Comparison of ENCODE assay signal across 20 mouse cellular contexts in genomic region chr10:43275446-43275845, GRCm38 (mm10).
"Had no signal": no experiment of that assay in that cellular context is flagged by ENCODE, and none has a peak within 500 bp of the region (broad histone marks: within the 10 kb centered on the region; RNA-seq: fewer than 3 reads in every experiment).

No protein-coding gene starts in this region.

- H3K4me2 ChIP-seq: limb, embryonic 12.5 days; limb, embryonic 15.5 days; liver, embryonic 11.5 days; lung, embryonic 14.5 days; neural tube, embryonic 13.5 days; stomach, embryonic 15.5 days had no signal

- H3K4me3 ChIP-seq: limb, embryonic 12.5 days; limb, embryonic 15.5 days; myocyte; neural tube, embryonic 13.5 days; stomach, embryonic 15.5 days had no signal

- DNase-seq: kidney, adult 2 months; kidney, postnatal 25 days; left cerebral cortex, postnatal 4 days; liver, postnatal 0 days; lung, embryonic 14.5 days; midbrain, embryonic 14.5 days; retina, postnatal 1 day; right cerebral cortex, postnatal 25 days; spleen, adult 18-20 months; thymus, postnatal 25 days had no signal

- H3K27me3 ChIP-seq: limb, embryonic 12.5 days; limb, embryonic 15.5 days; stomach, embryonic 15.5 days had no signal

- H3K27ac ChIP-seq: kidney, postnatal 0 days; limb, embryonic 12.5 days; limb, embryonic 15.5 days; liver, embryonic 14.5 days; macrophage; neural tube, embryonic 13.5 days; stomach, embryonic 15.5 days had no signal

- H3K9ac ChIP-seq: limb, embryonic 12.5 days; limb, embryonic 15.5 days; liver, embryonic 14.5 days; liver, postnatal 0 days; lung, embryonic 14.5 days; neural tube, embryonic 13.5 days; stomach, embryonic 15.5 days had no signal

- ATAC-seq: liver, postnatal 0 days; lung, postnatal 0 days had no signal

- H3K36me3 ChIP-seq: limb, embryonic 12.5 days; limb, embryonic 15.5 days; neural tube, embryonic 13.5 days; stomach, embryonic 15.5 days had no signal

- H3K9me3 ChIP-seq: limb, embryonic 12.5 days; limb, embryonic 15.5 days; neural tube, embryonic 13.5 days; stomach, embryonic 15.5 days had no signal
